Mouse (Mus musculus) olfactory bulb, adult 2 months (tissue): ENCODE data around the gene Arfip2.

ENCODE experiments used
- CTCF ChIP-seq: fragments of 200-500 bp; IDR thresholded peaks from 2 replicates; pipeline ENCODE4 v1.5.1; 2012; ENCODE audit warnings: low read depth, mild to moderate bottlenecking, low read length, moderate library complexity; ENCODE audit not compliant: insufficient read depth
- POLR2A ChIP-seq: fragments of 200-500 bp; IDR thresholded peaks from 2 replicates; pipeline ENCODE4 v1.6.1; 2012; ENCODE audit warnings: mild to moderate bottlenecking, low read depth, low read length, moderate library complexity; ENCODE audit not compliant: insufficient read depth

GRCm38 (mm10) chr7:105588325-105588912, 51.8 kb downstream of the Arfip2 start:
- no peak for TF ChIP-seq CTCF
- no peak for TF ChIP-seq POLR2A
